Mouse (Mus musculus) olfactory bulb, adult 2 months (tissue): ENCODE data around the gene Tmem184b.

Experiments
- CTCF ChIP-seq: fragments of 200-500 bp; IDR thresholded peaks from 2 replicates; pipeline ENCODE4 v1.5.1; 2012; ENCODE audit warnings: low read depth, mild to moderate bottlenecking, low read length, moderate library complexity; ENCODE audit not compliant: insufficient read depth
- POLR2A ChIP-seq: fragments of 200-500 bp; IDR thresholded peaks from 2 replicates; pipeline ENCODE4 v1.6.1; 2012; ENCODE audit warnings: mild to moderate bottlenecking, low read depth, low read length, moderate library complexity; ENCODE audit not compliant: insufficient read depth

GRCm38 (mm10) chr15:79394842-79395241, 8.5 kb downstream of the Tmem184b start:
- TF ChIP-seq POLR2A: no peak
- no peak for TF ChIP-seq CTCF
